Mouse (Mus musculus) MEL (cell line): ENCODE measurements around the gene Edc3.

Experiments
- BHLHE40 ChIP-seq: IDR thresholded peaks from 2 replicates; pipeline ENCODE4 v1.6.1; 2012; ENCODE audit warnings: low read depth, mild to moderate bottlenecking, inconsistent platforms, low read length, improper control_type of control experiment, borderline replicate concordance
- CHD2 ChIP-seq: IDR thresholded peaks from 2 replicates; pipeline ENCODE4 v1.6.1; 2011; ENCODE audit warnings: low read length, improper control_type of control experiment
- CTCF ChIP-seq, 3 experiments: IDR thresholded peaks in 2 of 3; conservative IDR thresholded peaks in 1 of 3; 2 replicates each; pipeline ENCODE4 v1.5.1; 2011 to 2012; ENCODE audit warnings: low read length in 3 of 3, low read depth in 2 of 3, mild to moderate bottlenecking in 2 of 3, improper control_type of control experiment in 1 of 3, inconsistent platforms in 1 of 3, mixed read lengths in 1 of 3, moderate library complexity in 1 of 3; ENCODE audit not compliant: control insufficient read depth in 1 of 3, insufficient read depth in 1 of 3, poor library complexity in 1 of 3, severe bottlenecking in 1 of 3
- EP300 ChIP-seq, 2 experiments: IDR thresholded peaks; 2 replicates each; pipeline ENCODE4 v1.6.1; 2011; ENCODE audit warnings: improper control_type of control experiment in 2 of 2, low read length in 2 of 2, low read depth in 1 of 2, mild to moderate bottlenecking in 1 of 2
- GATA1 ChIP-seq: IDR thresholded peaks from 2 replicates; pipeline ENCODE4 v1.6.1; 2011; ENCODE audit warnings: low read depth, low read length, improper control_type of control experiment
- HCFC1 ChIP-seq: IDR thresholded peaks from 2 replicates; pipeline ENCODE4 v1.6.1; 2012; ENCODE audit warnings: low read depth, mild to moderate bottlenecking, inconsistent platforms, low read length, improper control_type of control experiment, moderate library complexity
- JUND ChIP-seq: IDR thresholded peaks from 2 replicates; pipeline ENCODE4 v1.6.1; 2011; ENCODE audit warnings: low read depth, mild to moderate bottlenecking, improper control_type of control experiment, low read length
- MAX ChIP-seq: IDR thresholded peaks from 2 replicates; pipeline ENCODE4 v1.6.1; 2011; ENCODE audit warnings: low read length, improper control_type of control experiment
- MEF2A ChIP-seq: IDR thresholded peaks from 2 replicates; pipeline ENCODE4 v1.6.1; 2014; ENCODE audit warnings: low read depth, mild to moderate bottlenecking, inconsistent platforms, low read length, improper control_type of control experiment; ENCODE audit not compliant: poor library complexity, insufficient replicate concordance, severe bottlenecking; ENCODE audit errors: extremely low read depth
- POLR2A ChIP-seq, 2 experiments: IDR thresholded peaks; 2 replicates each; pipeline ENCODE4 v1.6.1; 2011 to 2012; ENCODE audit warnings: low read length in 2 of 2, mild to moderate bottlenecking in 2 of 2, control low read depth in 1 of 2, improper control_type of control experiment in 1 of 2, low read depth in 1 of 2, moderate library complexity in 1 of 2; ENCODE audit not compliant: control insufficient read depth in 1 of 2, insufficient read depth in 1 of 2, poor library complexity in 1 of 2
- ZKSCAN1 ChIP-seq: IDR thresholded peaks from 2 replicates; pipeline ENCODE4 v1.6.1; 2012; ENCODE audit warnings: low read depth, mild to moderate bottlenecking, inconsistent platforms, low read length, improper control_type of control experiment, moderate library complexity

DNA sequence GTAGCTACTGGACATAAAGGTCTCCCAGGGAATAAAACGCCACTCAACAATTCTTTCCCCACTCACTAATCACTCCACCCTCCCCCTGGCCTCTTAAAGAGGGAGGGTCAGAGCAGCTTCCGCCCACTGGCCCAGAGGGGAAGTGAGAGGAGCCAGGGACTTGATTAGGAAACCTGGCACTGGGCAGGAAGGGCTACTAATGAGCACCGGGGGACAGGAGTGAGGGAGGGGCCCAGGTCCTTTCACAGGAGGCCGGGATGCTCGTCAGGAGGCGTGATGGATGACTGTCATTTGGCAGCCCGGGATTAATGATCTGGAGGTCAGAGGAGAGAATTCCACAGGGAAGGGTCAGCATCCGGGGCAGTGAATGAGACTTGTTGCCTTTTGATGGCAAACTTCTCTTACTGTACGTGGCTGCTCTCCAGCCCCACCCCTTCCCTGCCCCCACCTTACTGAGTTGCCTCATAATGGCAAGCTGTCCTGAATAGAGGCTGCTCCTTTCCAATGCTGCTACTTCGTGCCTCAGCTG is 90.4 kb downstream of the Edc3 start:
- TF ChIP-seq CTCF (IDR thresholded peaks at IDR 0.05 in 2 of 3, conservative IDR thresholded peaks at IDR 0.05 in 1 of 3; ENCODE audit: control insufficient read depth in 1 of 3, insufficient read depth in 1 of 3, low read depth in 2 of 3, low read length in 3 of 3, poor library complexity in 1 of 3, severe bottlenecking in 1 of 3) (no peak), ZKSCAN1 (no peak), MEF2A (no peak), POLR2A (IDR thresholded peaks at IDR 0.05; ENCODE audit: control insufficient read depth in 1 of 2, insufficient read depth in 1 of 2, low read depth in 1 of 2, low read length in 2 of 2, poor library complexity in 1 of 2) (no peak), EP300 (IDR thresholded peaks at IDR 0.05; ENCODE audit: low read depth in 1 of 2, low read length in 2 of 2) (no peak), HCFC1 (no peak), GATA1 (no peak), BHLHE40 (no peak), MAX (no peak), CHD2 (no peak), JUND (no peak)
